8 mouse cellular contexts compared by ENCODE assay signal in genomic region chr4:27965046-27965681, GRCm38 (mm10).
DNase-seq lines count a peak whose midpoint lies in the region; ATAC-seq lines count a peak whose summit lies in the region.

No protein-coding gene starts in this region.

- no peak for DNase-seq in heart, postnatal 25 days (ENCODE audit: low spot score)
- peak; percentile 27 for DNase-seq in Muller cell, postnatal 12 days (ENCODE audit: inconsistent ontology term)
- peak; percentile 4 to 72 for DNase-seq in frontal cortex, adult 2 months (ENCODE audit: extremely low spot score in 1 of 2, low spot score in 1 of 2)
- peak; percentile 19 for DNase-seq in left cerebral cortex, postnatal 4 days
- DNase-seq in ovary, postnatal 36 days (ENCODE audit: low spot score) = no peak
- DNase-seq in urinary bladder, postnatal 25 days (ENCODE audit: low spot score) = no peak
- DNase-seq in thymus, adult 18-20 months = no peak

- H3K36me3 ChIP-seq in heart, embryonic 15.5 days = no peaks in the 10 kb centered on the region

- peak overlapping the region; percentile 34; the same call in 1 of the 2 replicates for H3K4me2 ChIP-seq in heart, embryonic 15.5 days

- WGBS in heart, embryonic 15.5 days = 32% methylated on average over 7 of the region's 7 CpGs

- no peak overlapping the region for H3K27ac ChIP-seq in heart, embryonic 15.5 days

- H3K9me3 ChIP-seq in heart, embryonic 15.5 days (replicated peaks) = no peaks in the 10 kb centered on the region

- no peak overlapping the region for H3K4me3 ChIP-seq in heart, embryonic 15.5 days

- ATAC-seq in heart, embryonic 15.5 days (replicated peaks; ENCODE audit: insufficient number of reproducible peaks, insufficient read depth, low FRiP score, low read depth) = no peak

- H3K9ac ChIP-seq in heart, embryonic 15.5 days = no peak overlapping the region

- intact Hi-C loops in heart, postnatal 25 days (cut with DNase I) = no loop called here
- intact Hi-C loops in left cerebral cortex, postnatal 4 days (cut with DNase I) = loop anchor here (5.0 to 10.0 kb wide), 2 partner anchors 847 to 1030 kb away; partner anchors contain the start of gene Epha7

- H3K4me1 ChIP-seq in heart, embryonic 15.5 days (replicated peaks) = no peaks in the 10 kb centered on the region

- H3K27me3 ChIP-seq in heart, embryonic 15.5 days = no peaks in the 10 kb centered on the region

Comparison
In these comparisons a context has a peak if more than half of its experiments do, and no peak if none do; other contexts are left out.
1. DNase-seq: peak in Muller cell, postnatal 12 days (single experiment), frontal cortex, adult 2 months (2 of 2) and left cerebral cortex, postnatal 4 days (single experiment); none in heart, postnatal 25 days (single experiment), ovary, postnatal 36 days (single experiment), urinary bladder, postnatal 25 days (single experiment) and thymus, adult 18-20 months (0 of 2).